ENCODE assay signal across 11 mouse cellular contexts in the genomic region with DNA sequence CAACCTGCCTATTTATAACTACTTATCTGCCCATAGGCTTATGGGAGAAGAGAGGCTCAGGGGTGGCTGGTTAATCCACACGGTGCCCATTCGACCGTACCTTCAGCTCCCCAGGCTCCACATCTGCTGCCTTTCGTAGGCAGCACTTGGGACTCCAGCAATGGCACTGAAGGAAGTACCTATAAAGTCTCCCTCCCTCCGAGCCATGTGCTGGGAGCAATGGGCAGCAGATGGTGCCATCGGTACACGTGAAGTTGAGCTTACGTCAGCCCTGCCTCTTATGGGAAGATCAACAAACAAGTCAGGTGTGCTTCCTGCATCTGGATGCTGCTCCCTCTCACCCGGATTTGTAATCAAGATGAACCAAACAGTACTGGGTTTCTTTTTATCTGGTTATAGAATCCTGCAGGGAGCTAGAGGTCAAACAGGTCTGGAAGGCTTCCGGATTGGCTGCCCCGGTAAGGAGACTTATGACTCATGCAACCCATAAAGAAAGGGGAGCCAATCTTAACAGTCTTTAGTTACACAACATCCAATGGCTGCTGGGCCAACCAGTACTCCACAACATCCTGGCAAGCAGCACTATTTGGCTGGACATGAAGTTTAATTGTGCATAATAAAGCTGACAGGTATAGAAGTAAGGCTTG. TPM values are rescaled to one million over a fixed set of nuclear protein-coding genes. Genes with fewer than 3 reads are reported as not detected.
DNase-seq lines count a peak whose midpoint lies in the region; ATAC-seq and TF ChIP-seq lines count a peak whose summit lies in the region.
"Had no signal": no experiment of that assay in that cellular context is flagged by ENCODE, and none has a peak within 500 bp of the region (broad histone marks: within the 10 kb centered on the region; RNA-seq: fewer than 3 reads in every experiment).

No protein-coding gene starts in this region.

- H3K36me3 ChIP-seq in liver, postnatal 0 days (replicated peaks; ENCODE audit: insufficient read depth, low read length), result peaks cover 19% of the 10 kb centered on the region; the same call in 1 of the 2 replicates
- no peaks in the 10 kb centered on the region for H3K36me3 ChIP-seq in liver, embryonic 11.5 days (ENCODE audit: control insufficient read depth, insufficient read depth, low read length)

- no peak overlapping the region for H3K9ac ChIP-seq in liver, postnatal 0 days (replicated peaks)
- no peak overlapping the region for H3K9ac ChIP-seq in liver, embryonic 11.5 days (ENCODE audit: low read depth, low read length)

- TF ChIP-seq CTCF in liver, postnatal 0 days (IDR thresholded peaks at IDR 0.05; ENCODE audit: low read depth), result peak; percentile 44

- no peak overlapping the region for H3K27ac ChIP-seq in liver, postnatal 0 days (ENCODE audit: low read depth)
- H3K27ac ChIP-seq in liver, embryonic 11.5 days (ENCODE audit: low read depth, low read length), result no peak overlapping the region

- H3K4me1 ChIP-seq in liver, postnatal 0 days (ENCODE audit: insufficient read depth), result no peaks in the 10 kb centered on the region
- H3K4me1 ChIP-seq in liver, embryonic 11.5 days (replicated peaks; ENCODE audit: control insufficient read depth, insufficient read depth, low read length), result no peaks in the 10 kb centered on the region

- DNase-seq in frontal cortex, postnatal 25 days (ENCODE audit: low spot score in 2 of 2), result no peak
- DNase-seq in liver, postnatal 0 days, result no peak
- DNase-seq in liver, embryonic 11.5 days (ENCODE audit: low spot score), result no peak
- DNase-seq in cerebellum, adult 8-10 months, result peak; percentile 25
- DNase-seq in retina, embryonic 14.5 days (ENCODE audit: low spot score), result peak; percentile 22
- no peak for DNase-seq in gastrocnemius, postnatal 4 days (ENCODE audit: low spot score in 2 of 2)
- no peak for DNase-seq in gastrocnemius, postnatal 10 days
- DNase-seq: thymus, postnatal 4 days had no signal

- no peaks in the 10 kb centered on the region for H3K9me3 ChIP-seq in liver, postnatal 0 days (ENCODE audit: low read length)
- no peaks in the 10 kb centered on the region for H3K9me3 ChIP-seq in liver, embryonic 11.5 days (ENCODE audit: control insufficient read depth, low read length)
- H3K9me3 ChIP-seq: megakaryocyte, embryonic 14.5 days had no signal

- H3K4me3 ChIP-seq in liver, postnatal 0 days (ENCODE audit: low read depth, low read length), result no peak overlapping the region
- H3K4me3 ChIP-seq in liver, embryonic 11.5 days (ENCODE audit: low read depth, low read length), result no peak overlapping the region
- H3K4me3 ChIP-seq: megakaryocyte, embryonic 14.5 days had no signal

- H3K27me3 ChIP-seq in liver, postnatal 0 days (ENCODE audit: insufficient read depth, low read length), result no peaks in the 10 kb centered on the region
- H3K27me3 ChIP-seq in liver, embryonic 11.5 days (replicated peaks; ENCODE audit: control insufficient read depth, insufficient read depth, low read length), result no peaks in the 10 kb centered on the region
- H3K27me3 ChIP-seq: megakaryocyte, embryonic 14.5 days had no signal

- no peak overlapping the region for H3K4me2 ChIP-seq in liver, postnatal 0 days (ENCODE audit: low read depth, low read length)
- H3K4me2 ChIP-seq in liver, embryonic 11.5 days, result no peak overlapping the region

- whole genome bisulfite sequencing in liver, postnatal 0 days (ENCODE audit: insufficient replicate concordance), result 75% methylated on average over 11 of the region's 11 CpGs
- whole genome bisulfite sequencing in liver, embryonic 11.5 days, result 83% methylated on average over 11 of the region's 11 CpGs

- peak; percentile 50 for ATAC-seq in frontal cortex, adult (ENCODE audit: low TSS enrichment)
- no peak; the same call in 1 of the 2 replicates for ATAC-seq in liver, postnatal 0 days
- no peak for ATAC-seq in liver, embryonic 11.5 days (replicated peaks; ENCODE audit: low FRiP score)
- ATAC-seq: CD4-positive, CD25-positive, alpha-beta regulatory T cell, adult 4 months had no signal

- no peak for TF ChIP-seq EP300 in liver, postnatal 0 days (IDR thresholded peaks at IDR 0.05; ENCODE audit: low read depth)

RNA-seq across cellular contexts. Expression of gene Rassf2, which starts 34.2 kb away (rescaled TPM):
- 1.9 and 3.0 TPM in 2 replicates for polyA plus RNA-seq in liver, postnatal 0 days (2015; fragmentation: Nextera tagmentation; extraction: Ambion mirVana)
- polyA plus RNA-seq in liver, embryonic 11.5 days (2014; fragmentation: Nextera tagmentation; extraction: Ambion mirVana), result 4.9 and 6.2 TPM in 2 replicates
- total RNA-seq in gastrocnemius, postnatal 4 days (2021), result 10 to 100 TPM; 31.6 to 32.5 TPM
- total RNA-seq in gastrocnemius, postnatal 10 days (2021), result 10 to 100 TPM; 16.1 to 22.0 TPM

Comparison
In these comparisons a context has a peak if more than half of its experiments do, and no peak if none do; other contexts are left out.
1. DNase-seq: peak in cerebellum, adult 8-10 months (single experiment) and retina, embryonic 14.5 days (single experiment); none in frontal cortex, postnatal 25 days (0 of 2), liver, postnatal 0 days (single experiment), liver, embryonic 11.5 days (single experiment), gastrocnemius, postnatal 4 days (0 of 2) and gastrocnemius, postnatal 10 days (single experiment).